Mouse (Mus musculus) forelimb bud, embryonic 11.5 days (tissue): ENCODE data around the gene Usp29.
"Not testable (repeated sequence)": the region's sequence is repeated elsewhere in the genome, so short reads cannot be mapped to it uniquely, and the experiment has no call there.

Experiments used
- DNase-seq: peaks from one replicate; pipeline ENCODE4 v3.0.0-alpha.2; 2012; ENCODE audit warnings: low read depth, low spot score

Gene Usp29

DNA sequence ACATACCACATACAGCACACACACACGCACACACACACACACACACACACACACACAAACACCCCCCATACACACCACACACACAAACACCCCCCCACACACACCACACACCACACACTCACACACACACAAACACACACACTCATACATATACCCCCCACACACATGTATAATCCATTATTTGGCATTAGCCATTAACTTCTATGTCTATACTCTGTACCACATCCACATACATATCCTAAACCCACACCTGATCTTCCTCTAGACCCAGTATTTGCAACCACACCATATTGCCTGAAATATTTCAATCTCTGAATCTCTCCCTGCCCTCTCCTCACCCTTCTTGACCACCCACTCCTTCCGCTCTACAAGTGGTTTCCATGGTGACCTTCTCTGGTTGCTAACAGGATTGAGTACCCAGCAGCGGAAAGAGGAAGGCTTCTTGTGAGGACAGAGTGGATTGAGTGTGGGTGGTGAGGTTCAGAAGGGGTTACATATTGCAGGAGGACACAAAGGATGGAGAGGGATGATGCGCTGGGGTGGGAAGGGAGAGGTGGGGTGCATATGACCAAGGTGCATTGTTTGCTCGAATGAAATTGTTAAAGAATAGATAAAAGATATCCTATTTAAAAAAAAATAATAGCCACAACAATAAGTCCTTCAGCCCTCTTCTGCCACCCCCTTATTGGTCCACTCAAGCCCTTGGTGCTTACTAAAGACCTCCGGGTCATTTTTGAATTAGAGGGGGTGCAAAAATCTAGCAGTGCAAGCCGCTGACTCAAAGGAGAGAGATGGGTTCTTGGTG lies 195.8 kb downstream of the Usp29 start:
- no peak for DNase-seq

DNA sequence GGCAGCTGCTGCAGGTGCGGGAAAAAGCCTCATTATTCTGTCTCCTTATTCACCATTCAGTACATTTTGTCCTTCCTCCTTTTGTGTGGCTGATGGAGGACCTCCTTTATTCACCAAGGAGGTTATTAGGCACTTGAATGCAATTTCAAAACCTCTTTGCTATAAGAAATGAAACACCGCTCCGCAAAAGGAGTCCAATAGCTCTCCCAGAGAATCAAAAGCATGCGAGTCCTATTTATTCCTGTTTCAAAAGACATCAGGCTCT lies 196.3 kb downstream of the Usp29 start:
- no peak for DNase-seq

DNA sequence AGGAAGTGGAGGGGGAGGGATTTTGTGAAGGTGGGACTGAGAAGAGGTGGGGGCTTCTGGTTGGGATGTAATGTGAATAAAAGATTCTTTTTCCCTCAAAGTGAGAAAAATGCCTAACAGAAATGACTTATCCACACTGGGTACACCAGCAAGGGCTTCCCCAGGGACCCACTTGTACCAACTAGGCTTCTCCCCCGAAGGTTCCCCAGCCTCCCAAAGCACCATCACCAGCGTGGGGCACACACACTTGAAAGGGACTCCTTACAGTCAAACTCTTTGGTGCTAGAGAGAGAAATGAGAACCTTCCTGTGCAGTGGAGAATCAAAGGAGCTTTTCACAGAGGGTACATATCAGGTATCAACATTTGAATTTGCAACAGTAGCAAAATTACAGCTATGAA lies 198.9 kb downstream of the Usp29 start:
- no peak for DNase-seq

DNA sequence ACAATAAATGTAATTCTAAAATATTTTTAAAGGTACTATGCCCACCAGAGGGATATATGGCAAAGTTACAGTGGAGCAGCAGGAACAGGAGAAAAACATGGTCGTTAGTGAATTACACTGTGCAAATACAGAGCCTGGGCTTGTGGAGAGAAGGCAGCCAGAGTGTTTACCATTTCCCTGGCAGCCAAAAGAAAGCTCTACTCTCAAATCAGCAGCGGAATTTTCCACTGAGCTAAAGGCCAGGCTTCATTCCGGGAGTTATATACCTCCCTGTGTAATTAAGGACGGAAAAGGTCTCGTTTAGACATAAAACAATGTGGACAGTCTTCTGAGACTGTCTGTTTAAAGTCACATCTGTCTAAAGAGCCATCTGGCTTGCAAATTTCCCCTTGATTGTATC lies 204.4 kb downstream of the Usp29 start:
- no peak for DNase-seq

DNA sequence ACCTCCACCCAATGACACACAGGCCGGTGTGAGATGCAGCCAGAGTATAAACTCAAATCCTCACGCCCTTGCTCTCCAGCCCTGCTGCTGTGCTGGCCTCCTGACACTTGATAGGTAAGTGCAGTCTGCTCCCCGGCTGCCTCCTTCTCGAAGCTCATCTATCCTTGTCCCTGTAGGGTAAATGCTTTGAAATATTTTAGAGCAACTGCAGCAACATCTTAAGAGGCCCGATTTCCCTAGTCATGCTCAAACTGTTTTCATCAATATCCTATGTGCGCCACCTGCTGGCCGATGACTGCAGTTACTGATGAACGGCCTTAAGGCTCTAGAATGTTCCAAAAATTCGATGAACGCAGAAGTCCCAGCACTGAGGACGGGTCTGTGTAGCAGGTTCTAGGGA lies 206.7 kb downstream of the Usp29 start:
- peak; percentile 82 for DNase-seq

- DNase-seq: peak; percentile 57
Measured at GRCm38 (mm10) chr7:6940761-6941231, 210.4 kb downstream of the Usp29 start.

GRCm38 (mm10) chr7:6948061-6948460 lies 217.7 kb downstream of the Usp29 start:
- not testable (repeated sequence) for DNase-seq

GRCm38 (mm10) chr7:6956576-6956975 lies 226.2 kb downstream of the Usp29 start:
- no peak for DNase-seq

DNA sequence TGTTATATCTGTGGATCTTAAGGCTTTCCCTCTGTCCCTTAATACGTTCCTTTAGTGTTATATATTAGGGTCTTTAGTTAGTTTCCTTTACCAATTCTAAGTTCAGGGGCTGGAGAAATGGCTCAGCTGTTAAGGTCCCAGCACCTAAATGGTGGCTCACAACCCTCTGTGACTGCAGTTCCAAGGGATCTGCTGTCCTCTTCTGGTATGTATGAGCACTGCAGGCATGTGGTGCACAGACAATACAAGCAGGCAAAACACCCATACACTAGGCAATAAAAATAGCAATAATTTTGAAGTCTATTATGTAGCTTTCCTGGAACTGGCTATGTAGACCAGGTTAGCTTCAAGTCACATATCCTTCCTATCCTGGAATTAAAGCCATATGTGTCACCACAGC lies 228.2 kb downstream of the Usp29 start:
- DNase-seq: no peak

DNA sequence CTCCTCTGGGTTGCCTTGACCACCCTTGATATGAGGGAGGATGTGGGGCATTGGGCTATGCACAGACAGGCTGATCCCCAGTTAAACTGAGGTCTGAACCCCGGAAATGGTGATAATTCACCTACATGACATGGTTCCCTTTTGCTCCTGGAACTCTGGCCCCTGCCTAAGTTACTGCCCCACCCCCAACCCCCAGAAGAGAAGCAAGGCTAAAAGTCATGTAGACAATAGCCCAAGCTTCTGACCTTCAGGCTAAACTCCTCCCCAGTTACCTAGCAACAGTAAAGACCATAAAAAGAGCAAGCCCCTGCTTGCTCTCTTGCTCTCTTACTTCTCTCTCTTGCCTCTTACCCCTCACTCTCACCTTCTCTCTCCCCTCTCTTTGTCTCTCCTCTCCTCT lies 243.2 kb downstream of the Usp29 start:
- DNase-seq: no peak

DNA sequence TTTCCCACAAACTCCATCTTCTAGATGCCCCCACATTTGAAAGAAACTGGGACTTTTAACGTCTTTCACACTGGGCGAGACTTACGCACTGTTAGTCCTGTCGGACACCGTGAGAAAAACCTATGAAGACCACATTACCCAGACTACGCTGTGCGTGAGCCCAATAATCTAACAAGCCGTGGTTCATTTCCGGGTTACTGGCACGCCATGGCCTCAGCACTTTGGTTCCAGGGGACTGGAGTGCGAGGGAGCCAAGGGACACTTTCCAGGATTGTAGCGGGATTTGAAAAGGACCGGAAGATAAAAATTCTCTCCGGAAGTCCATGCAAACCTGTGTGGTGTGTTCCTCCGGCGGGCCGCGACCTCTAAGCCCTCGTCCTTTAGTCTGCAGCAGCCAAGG lies 246.5 kb downstream of the Usp29 start:
- DNase-seq: no peak

DNA sequence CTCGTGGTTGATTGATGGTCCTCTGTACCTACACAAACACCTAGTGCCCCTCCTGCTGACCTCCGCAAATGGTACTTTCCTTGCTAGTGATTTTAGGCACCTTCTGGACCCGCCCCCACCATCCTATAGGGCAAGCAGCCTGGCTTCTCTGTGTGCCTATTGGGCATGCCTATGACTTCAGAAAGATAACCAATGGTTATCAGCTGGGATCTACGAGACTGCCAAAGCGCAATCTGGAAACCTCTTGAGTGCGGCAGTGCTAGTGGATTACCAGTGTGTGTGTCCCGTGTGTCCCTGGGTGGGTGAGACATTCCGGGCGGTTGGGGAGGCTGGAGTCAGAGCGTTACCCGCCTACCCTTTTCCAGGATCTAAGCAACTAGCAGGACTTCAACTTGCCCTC lies 264.9 kb downstream of the Usp29 start, which contains the start of gene Aurkc:
Gene Aurkc, plus strand, starts transcription at position 50 of the 400 bp plus-strand sequence.
- not testable (repeated sequence) for DNase-seq

- not testable (repeated sequence) for DNase-seq
Measured at GRCm38 (mm10) chr7:6998914-6999313, 268.5 kb downstream of the Usp29 start.

GRCm38 (mm10) chr7:7005441-7005840 lies 275.1 kb downstream of the Usp29 start:
- DNase-seq: not testable (repeated sequence)
